Mouse (Mus musculus) hindbrain, embryonic 11.5 days (tissue): Measurements from ENCODE around the gene Aldob. TPM values are rescaled to one million over a fixed set of nuclear protein-coding genes. Genes with fewer than 3 reads are reported as not detected.

Experiments used
- ATAC-seq: fragments of 200-750 bp; cut with Nextera tagmentation; 2 replicates; pipeline ENCODE4 v1.8.0; 2017; ENCODE audit warnings: mild to moderate bottlenecking, moderate TSS enrichment, moderate library complexity; ENCODE audit not compliant: low FRiP score
- DNase-seq: peaks from one replicate; pipeline ENCODE4 v3.0.0-alpha.2; 2015; ENCODE audit warnings: low spot score
- H3K27ac ChIP-seq: fragments of 300-500 bp; sonication (generic); 2 replicates; pipeline ENCODE4 v1.5.1; 2014; ENCODE audit warnings: mild to moderate bottlenecking, low read depth, low read length
- H3K27me3 ChIP-seq: fragments of 300-500 bp; sonication (generic); 2 replicates; pipeline ENCODE4 v1.6.1; 2014; ENCODE audit warnings: mild to moderate bottlenecking, low read length, moderate library complexity, mixed read lengths; ENCODE audit not compliant: control insufficient read depth, insufficient read depth
- H3K36me3 ChIP-seq: fragments of 300-500 bp; sonication (generic); 2 replicates; pipeline ENCODE4 v1.6.1; 2014; ENCODE audit warnings: mild to moderate bottlenecking, low read length, moderate library complexity, mixed read lengths; ENCODE audit not compliant: control insufficient read depth, insufficient read depth
- H3K4me1 ChIP-seq: fragments of 300-500 bp; sonication (generic); replicated peaks from 2 replicates; pipeline ENCODE4 v1.6.1; 2014; ENCODE audit warnings: low read length, mixed read lengths; ENCODE audit not compliant: control insufficient read depth, insufficient read depth
- H3K4me2 ChIP-seq: fragments of 300-500 bp; sonication (generic); replicated peaks from 2 replicates; pipeline ENCODE4 v1.6.1; 2014; ENCODE audit warnings: mild to moderate bottlenecking, low read depth, low read length
- H3K4me3 ChIP-seq: fragments of 300-500 bp; sonication (generic); 2 replicates; pipeline ENCODE4 v1.5.1; 2014; ENCODE audit warnings: low read depth, low read length
- H3K9ac ChIP-seq: fragments of 300-500 bp; sonication (generic); 2 replicates; pipeline ENCODE4 v1.6.1; 2014; ENCODE audit warnings: low read depth, low read length
- H3K9me3 ChIP-seq: fragments of 300-500 bp; sonication (generic); 2 replicates; pipeline ENCODE4 v1.6.1; 2016; ENCODE audit warnings: low read length; ENCODE audit not compliant: control insufficient read depth
- WGBS: fragments of 180-500 bp; shearing (Covaris S2); extraction: QIAGEN DNeasy Blood & Tissue Kit; methylation state at CpG from one replicate; pipeline ENCODE4 v1.1.7; 2014; 5-methylcytosine and 5-hydroxymethylcytosine counted together
- polyA plus RNA-seq: library from polyadenylated mRNA; unstranded; fragments of >200 nt; fragmentation: Nextera tagmentation; extraction: Ambion mirVana; gene quantifications from 2 replicates; pipeline ENCODE4 v1.2.1, GENCODE M21; 2014

Gene Aldob
- polyA plus RNA-seq, 1 experiment from 2014 or later: not detected

- Histone ChIP-seq H3K4me1 (no peaks in the 10 kb centered on the region), H3K4me2 (no peak overlapping the region), H3K27me3 (no peaks in the 10 kb centered on the region), H3K9ac (no peak overlapping the region), H3K36me3 (no peaks in the 10 kb centered on the region), H3K4me3 (no peak overlapping the region), H3K9me3 (no peaks in the 10 kb centered on the region), H3K27ac (no peak overlapping the region)
- WGBS: 92% methylated on average over 4 of the region's 4 CpGs
- DNase-seq (no peak), ATAC-seq (no peak)
Observed at GRCm38 (mm10) chr4:49572194-49572593, 22.8 kb upstream of the Aldob start.

- Histone ChIP-seq H3K9me3 (no peaks in the 10 kb centered on the region), H3K36me3 (no peaks in the 10 kb centered on the region), H3K27me3 (no peaks in the 10 kb centered on the region), H3K9ac (no peak overlapping the region), H3K4me1 (no peaks in the 10 kb centered on the region), H3K4me3 (no peak overlapping the region), H3K4me2 (no peak overlapping the region), H3K27ac (no peak overlapping the region)
- DNase-seq (peak; percentile 79), ATAC-seq (peak; percentile 78)
- WGBS: 27% methylated on average over 3 of the region's 3 CpGs
Observed at GRCm38 (mm10) chr4:49567613-49568012, 18.3 kb upstream of the Aldob start.

- Histone ChIP-seq H3K36me3 (no peaks in the 10 kb centered on the region), H3K9ac (no peak overlapping the region), H3K4me2 (no peak overlapping the region), H3K4me1 (no peaks in the 10 kb centered on the region), H3K27ac (no peak overlapping the region), H3K27me3 (no peaks in the 10 kb centered on the region), H3K9me3 (no peaks in the 10 kb centered on the region), H3K4me3 (no peak overlapping the region)
- 79% methylated on average over 20 of the region's 20 CpGs for WGBS
- no peak for ATAC-seq
- no peak for DNase-seq
Observed at GRCm38 (mm10) chr4:49559915-49560772, 10.8 kb upstream of the Aldob start.

GRCm38 (mm10) chr4:49558181-49558580, 8.8 kb upstream of the Aldob start:
- no peak overlapping the region for H3K4me3 ChIP-seq
- H3K4me1 ChIP-seq: no peaks in the 10 kb centered on the region
- no peak overlapping the region for H3K9ac ChIP-seq
- no peak overlapping the region for H3K4me2 ChIP-seq
- H3K9me3 ChIP-seq: no peaks in the 10 kb centered on the region
- WGBS: 90% methylated on average over 2 of the region's 2 CpGs
- H3K27me3 ChIP-seq: no peaks in the 10 kb centered on the region
- H3K27ac ChIP-seq: no peak overlapping the region
- ATAC-seq (no peak), DNase-seq (no peak)
- no peaks in the 10 kb centered on the region for H3K36me3 ChIP-seq

- H3K36me3 ChIP-seq: no peaks in the 10 kb centered on the region
- H3K27ac ChIP-seq: no peak overlapping the region
- no peaks in the 10 kb centered on the region for H3K9me3 ChIP-seq
- no peaks in the 10 kb centered on the region for H3K4me1 ChIP-seq
- no peak overlapping the region for H3K4me3 ChIP-seq
- ATAC-seq: no peak
- no peak overlapping the region for H3K4me2 ChIP-seq
- H3K27me3 ChIP-seq: no peaks in the 10 kb centered on the region
- 100% methylated on average over 4 of the region's 7 CpGs for WGBS
- DNase-seq: no peak
- no peak overlapping the region for H3K9ac ChIP-seq
Observed at GRCm38 (mm10) chr4:49557375-49557774, 8.0 kb upstream of the Aldob start.

- ATAC-seq (no peak), DNase-seq (no peak)
- Histone ChIP-seq H3K9me3 (no peaks in the 10 kb centered on the region), H3K4me2 (no peak overlapping the region), H3K36me3 (no peaks in the 10 kb centered on the region), H3K27me3 (no peaks in the 10 kb centered on the region), H3K4me1 (no peaks in the 10 kb centered on the region), H3K27ac (no peak overlapping the region), H3K4me3 (no peak overlapping the region), H3K9ac (no peak overlapping the region)
- 87% methylated on average over 5 of the region's 5 CpGs for WGBS
Observed at GRCm38 (mm10) chr4:49553380-49553779, 4.0 kb upstream of the Aldob start.

GRCm38 (mm10) chr4:49547544-49548219, 1.7 kb downstream of the Aldob start:
- Histone ChIP-seq H3K36me3 (no peaks in the 10 kb centered on the region), H3K4me2 (no peak overlapping the region), H3K9ac (no peak overlapping the region), H3K4me3 (no peak overlapping the region), H3K4me1 (no peaks in the 10 kb centered on the region), H3K9me3 (no peaks in the 10 kb centered on the region), H3K27ac (no peak overlapping the region), H3K27me3 (no peaks in the 10 kb centered on the region)
- no peak for ATAC-seq
- DNase-seq: no peak
- 84% methylated on average over 7 of the region's 7 CpGs for WGBS

- Histone ChIP-seq H3K36me3 (no peaks in the 10 kb centered on the region), H3K27me3 (no peaks in the 10 kb centered on the region), H3K9ac (no peak overlapping the region), H3K4me2 (no peak overlapping the region), H3K4me3 (no peak overlapping the region), H3K9me3 (no peaks in the 10 kb centered on the region), H3K4me1 (no peaks in the 10 kb centered on the region), H3K27ac (no peak overlapping the region)
- DNase-seq: no peak
- WGBS: 77% methylated on average over 6 of the region's 6 CpGs
- no peak for ATAC-seq
Observed at GRCm38 (mm10) chr4:49546873-49547543, 2.3 kb downstream of the Aldob start.
